Mouse (Mus musculus): ENCODE measurements around the gene Clspn.

- TF ChIP-seq EP300 (IDR thresholded peaks at IDR 0.05; ENCODE audit: low read depth) (no peak), CTCF (IDR thresholded peaks at IDR 0.05; ENCODE audit: low read depth) (no peak)
Measured at GRCm38 (mm10) chr4:126512308-126513066, 44.2 kb upstream of the Clspn start.
